Mouse (Mus musculus) retina, postnatal 7 days (tissue): Measurements from ENCODE around the gene Vps33b.

Source experiments
- DNase-seq: peaks from one replicate; pipeline ENCODE4 v3.0.0-alpha.2; 2012; ENCODE audit warnings: low read depth, low spot score

The Vps33b gene

DNA sequence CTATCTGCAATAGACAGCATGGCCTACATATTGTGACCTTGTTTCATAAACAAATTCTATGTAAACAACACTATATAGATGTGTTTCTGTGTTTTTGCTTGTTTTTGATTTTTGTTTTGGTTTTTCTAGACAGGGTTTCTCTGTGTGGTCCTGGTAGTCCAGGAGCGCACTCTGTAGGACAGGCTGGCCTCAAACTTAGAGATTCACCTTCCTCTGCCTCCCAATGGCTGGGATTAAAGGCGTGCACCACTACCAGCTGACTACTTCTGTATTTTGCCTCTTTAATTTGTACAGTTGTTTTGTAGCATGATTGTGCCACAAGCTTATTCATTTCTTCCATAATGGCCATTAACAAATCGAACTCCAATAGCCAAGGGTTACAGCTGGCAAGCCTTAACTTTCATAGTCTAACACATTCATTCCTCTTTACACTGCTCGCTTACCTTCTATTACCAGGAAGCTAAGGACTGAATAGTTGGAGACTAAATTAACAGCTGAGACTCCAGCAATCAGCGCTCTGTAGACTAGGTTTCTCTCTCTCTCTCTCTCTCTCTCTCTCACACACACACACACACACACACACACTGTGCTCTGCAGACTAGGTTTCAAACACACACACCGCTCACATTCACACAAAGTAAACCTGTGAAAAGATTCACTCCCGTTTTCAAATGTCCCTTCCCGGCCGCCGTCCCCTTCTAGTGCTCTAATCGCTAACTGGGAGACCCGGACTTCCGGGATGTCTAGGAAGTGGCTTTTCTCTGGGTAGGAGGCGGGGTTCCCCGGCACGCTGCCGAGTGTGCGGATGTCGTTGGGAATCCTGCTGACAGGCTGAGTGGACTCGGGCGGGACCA is at the start of gene Vps33b:
TSS of gene Vps33b (plus strand) at position 753 of the 854 bp plus-strand sequence.
- DNase-seq = peak; percentile 95

GRCm38 (mm10) chr7:80220237-80220797 is 49.1 kb upstream of the Vps33b start:
- no peak for DNase-seq

DNA sequence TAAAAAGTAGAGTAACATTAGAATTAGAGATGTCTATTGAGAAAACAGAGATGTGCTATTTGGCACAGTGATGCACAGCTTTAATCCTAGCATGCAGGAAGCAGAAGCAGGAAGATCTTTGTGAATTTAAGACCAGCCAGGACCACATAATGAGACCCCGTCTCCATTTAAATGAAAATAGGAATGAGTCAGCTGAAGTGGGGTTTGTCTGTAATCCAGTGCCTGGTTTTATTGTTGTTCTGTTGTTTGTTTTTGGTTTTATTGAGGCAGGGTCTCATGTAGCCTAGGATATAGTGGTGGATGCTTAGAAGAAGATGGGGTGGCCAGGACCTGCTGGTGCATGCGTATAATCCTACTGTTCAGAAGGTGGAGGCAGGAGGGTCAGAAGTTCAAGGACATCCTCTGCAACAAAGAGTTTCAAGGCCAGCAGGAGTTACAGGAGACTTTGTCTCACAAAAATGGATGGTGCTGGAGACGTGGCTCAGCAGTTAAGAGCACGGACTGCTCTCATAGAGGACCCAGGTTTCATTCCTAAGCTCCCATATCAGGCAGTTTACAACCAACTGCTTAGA is 48.2 kb upstream of the Vps33b start:
- DNase-seq = no peak

DNA sequence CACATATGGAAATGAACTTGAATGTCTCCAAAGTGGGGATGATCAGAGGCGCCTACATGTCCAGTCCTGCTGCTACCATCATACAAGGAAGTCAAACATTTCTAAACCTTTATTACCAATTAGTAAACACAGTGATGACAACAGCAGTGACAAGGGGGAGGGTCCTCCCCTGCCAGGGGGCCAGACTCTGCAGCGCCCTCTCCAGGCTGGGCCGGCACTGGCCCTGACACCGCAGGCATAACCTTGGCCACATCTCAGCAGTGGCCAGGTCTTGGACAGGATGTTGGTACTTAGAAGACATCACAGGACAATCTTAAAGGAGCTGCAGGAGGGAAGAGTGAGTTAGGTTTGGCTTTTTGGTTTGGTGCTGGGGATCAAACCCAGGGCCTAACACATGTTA is 42.4 kb upstream of the Vps33b start:
- DNase-seq = no peak

DNA sequence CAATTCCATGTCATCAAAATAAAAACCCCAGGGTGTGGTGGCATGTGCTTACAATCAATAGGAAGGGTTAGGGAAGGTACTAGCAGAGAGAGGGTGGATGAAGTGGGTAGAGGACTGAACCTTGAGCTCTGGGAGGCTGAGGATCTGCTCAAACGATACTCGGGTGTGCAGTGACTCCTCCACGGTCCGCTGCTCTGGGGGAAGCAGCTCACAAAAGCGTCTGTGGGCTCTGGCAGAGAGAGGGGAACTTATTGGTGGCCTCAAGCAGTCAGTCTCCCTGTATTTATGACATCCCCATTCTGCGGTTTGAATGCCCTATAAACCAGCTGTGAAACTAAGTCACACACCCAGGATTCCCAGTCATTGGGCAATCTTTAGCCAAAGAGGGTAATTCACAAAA is 39.3 kb upstream of the Vps33b start:
- no peak for DNase-seq

DNA sequence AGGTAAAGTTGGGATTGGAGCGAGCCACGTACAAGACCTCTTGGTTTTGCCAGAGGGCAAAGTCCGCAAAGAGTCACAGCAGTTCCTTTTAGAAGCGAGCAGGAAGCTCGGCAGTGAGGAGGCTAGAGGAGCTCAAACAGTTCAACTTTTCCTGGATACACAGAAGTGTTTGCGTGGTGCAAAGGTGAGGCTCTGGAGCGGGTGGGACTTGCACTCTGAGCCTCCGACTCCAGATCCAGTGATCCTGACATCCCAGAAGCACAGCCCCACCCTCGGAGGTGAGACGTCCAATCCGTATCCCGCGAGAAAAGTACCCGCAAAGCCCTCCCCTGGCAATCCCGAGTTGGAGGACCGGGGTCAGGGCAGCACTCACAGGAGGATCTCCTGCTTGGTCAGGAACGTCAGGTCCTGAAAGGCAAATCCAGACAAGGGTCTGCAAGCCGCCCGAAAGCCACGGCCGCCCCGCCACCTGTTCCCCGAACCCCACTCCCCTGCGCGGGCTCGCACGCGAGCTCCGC is 37.4 kb upstream of the Vps33b start:
- peak; percentile 24 for DNase-seq

- DNase-seq = peak; percentile 95
Measured at GRCm38 (mm10) chr7:80232489-80233029, 36.9 kb upstream of the Vps33b start, which contains the start of the genes Cib1 and Gdpgp1. Cib1 (minus strand) TSS chr7:80232813. Gdpgp1 (plus strand) TSS chr7:80232865.

DNA sequence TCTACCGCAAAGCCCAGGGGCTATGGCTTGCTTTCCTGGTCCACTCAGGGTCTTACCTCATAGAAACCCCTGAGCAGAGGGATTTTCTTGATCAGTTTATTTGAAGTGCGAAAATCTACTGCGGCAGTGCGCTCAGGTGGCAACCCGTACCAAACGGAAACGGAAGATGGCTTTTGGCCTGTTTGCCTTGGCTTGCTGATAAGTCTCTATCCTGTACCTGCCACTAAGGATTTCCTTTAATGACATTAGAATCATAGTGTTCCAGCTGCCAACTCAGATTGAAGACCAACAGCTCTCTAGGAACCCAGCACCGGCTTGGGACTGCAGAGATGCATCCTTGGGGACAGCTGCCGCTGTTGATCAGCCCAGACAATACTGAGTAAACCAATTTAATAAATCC is 35.6 kb upstream of the Vps33b start:
- DNase-seq = no peak

DNA sequence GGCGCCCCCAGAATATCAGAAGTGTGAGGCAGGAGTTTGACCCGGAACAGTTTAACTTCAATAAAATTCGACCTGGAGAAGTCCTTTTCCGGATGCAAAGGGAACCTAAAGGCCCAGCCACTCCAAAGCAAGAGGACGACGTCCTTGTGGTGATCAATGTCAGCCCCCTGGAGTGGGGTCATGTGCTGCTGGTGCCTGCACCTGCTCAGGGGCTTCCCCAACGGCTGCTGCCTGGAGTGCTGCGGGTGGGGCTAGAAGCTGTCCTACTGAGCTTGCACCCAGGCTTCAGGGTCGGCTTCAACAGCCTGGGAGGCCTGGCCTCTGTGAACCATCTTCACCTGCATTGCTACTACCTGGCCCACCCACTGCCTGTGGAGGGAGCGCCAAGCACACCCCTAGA is 30.9 kb upstream of the Vps33b start:
- DNase-seq = no peak

GRCm38 (mm10) chr7:80241661-80242060 is 27.8 kb upstream of the Vps33b start:
- DNase-seq = no peak

GRCm38 (mm10) chr7:80244851-80245250 is 24.6 kb upstream of the Vps33b start:
- DNase-seq = no peak

DNA sequence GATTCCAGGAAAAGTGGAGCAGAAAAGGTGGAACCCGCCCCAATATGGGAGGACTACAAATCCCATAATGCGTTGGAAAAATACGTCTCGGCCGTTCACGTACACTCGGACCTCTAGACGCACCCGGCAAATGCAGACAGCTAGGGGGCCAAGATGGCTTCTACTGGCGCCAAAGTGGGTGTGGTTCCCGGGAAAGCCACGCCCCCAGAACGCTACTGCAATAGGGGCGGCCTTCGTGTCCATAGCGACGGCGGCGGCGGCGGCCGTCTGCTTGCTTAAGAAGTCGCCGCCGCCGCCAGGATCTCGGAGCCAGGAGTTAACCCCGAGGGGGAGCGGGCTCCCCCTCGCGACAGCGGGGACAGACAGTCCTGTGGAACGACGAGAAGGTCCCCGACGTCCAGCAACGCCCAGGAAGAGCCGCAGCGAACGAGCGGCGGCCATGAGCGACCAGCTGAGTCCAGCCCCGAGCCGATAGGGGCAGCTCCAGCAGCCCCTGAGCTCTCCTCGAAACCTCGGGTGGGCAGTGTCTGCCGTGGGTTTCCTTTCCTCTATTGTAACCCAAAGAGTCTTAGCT is 23.2 kb upstream of the Vps33b start, which contains the start of gene Ttll13:
TSS of gene Ttll13 (plus strand) at position 229 of the 574 bp plus-strand sequence.
- peak; percentile 97 for DNase-seq

GRCm38 (mm10) chr7:80246859-80247258 is 22.6 kb upstream of the Vps33b start:
- DNase-seq = no peak

GRCm38 (mm10) chr7:80252437-80252836 is 17.0 kb upstream of the Vps33b start:
- no peak for DNase-seq

GRCm38 (mm10) chr7:80252886-80253285 is 16.6 kb upstream of the Vps33b start:
- DNase-seq = no peak

- DNase-seq = no peak
Measured at GRCm38 (mm10) chr7:80255981-80256380, 13.5 kb upstream of the Vps33b start.

DNA sequence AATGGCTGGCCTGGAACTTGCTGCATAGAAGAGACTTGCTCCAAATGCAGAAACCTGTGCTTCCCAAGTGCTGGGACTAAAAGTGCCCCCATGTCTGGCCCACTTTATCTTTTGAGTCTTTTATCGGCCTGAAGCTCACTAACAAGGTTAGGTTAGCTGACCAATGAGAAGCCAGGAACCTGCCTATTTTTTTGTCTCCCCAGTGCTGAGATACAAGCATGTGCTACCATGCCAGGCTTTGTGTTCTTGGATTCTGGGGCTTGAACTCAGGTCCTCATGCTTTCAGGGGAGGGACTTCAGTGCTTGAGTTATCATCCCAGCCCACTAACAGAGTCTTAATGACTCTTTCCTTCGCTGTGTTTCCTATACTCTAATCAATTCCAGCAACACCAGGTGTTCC is 11.7 kb upstream of the Vps33b start:
- DNase-seq = no peak

DNA sequence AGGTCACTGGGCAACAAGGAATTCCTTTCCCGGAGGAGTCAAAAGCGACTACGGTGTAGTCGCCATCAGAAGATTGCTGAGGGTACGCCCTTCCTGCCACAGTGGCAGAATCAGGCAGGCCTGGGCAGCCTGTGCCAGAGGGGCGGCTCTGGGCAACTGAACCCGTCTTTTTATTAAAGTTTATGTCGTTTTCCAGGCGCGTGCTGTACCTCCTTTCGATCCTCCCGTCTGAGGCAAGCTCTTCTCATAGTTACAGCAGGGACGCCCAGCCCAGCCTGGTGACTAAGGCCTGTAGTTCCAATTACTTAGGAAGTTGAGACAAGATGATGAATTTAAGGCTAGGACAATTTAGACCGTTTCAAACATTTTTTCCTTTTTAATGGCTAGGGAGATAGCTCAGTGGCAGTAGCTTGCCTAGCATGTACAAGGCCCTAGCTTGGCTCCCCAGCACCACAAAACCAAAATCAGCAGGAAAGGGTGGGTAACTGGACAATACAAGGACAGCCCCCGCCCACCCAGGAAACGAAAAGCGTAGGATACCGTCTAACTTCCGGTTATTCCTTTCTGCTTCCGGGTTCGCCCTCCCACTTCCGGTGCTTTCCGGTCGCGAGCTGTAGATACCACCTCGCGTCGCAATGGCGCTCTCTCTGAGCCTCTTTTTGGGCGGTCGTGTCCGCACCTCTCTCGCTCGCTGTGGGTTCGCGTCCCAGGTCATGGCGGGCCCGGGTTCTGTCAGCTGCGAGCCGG is 8.7 kb upstream of the Vps33b start, which contains the start of gene Ngrn:
TSS of gene Ngrn (plus strand) at position 591 of the 747 bp plus-strand sequence.
- peak; percentile 81 for DNase-seq

DNA sequence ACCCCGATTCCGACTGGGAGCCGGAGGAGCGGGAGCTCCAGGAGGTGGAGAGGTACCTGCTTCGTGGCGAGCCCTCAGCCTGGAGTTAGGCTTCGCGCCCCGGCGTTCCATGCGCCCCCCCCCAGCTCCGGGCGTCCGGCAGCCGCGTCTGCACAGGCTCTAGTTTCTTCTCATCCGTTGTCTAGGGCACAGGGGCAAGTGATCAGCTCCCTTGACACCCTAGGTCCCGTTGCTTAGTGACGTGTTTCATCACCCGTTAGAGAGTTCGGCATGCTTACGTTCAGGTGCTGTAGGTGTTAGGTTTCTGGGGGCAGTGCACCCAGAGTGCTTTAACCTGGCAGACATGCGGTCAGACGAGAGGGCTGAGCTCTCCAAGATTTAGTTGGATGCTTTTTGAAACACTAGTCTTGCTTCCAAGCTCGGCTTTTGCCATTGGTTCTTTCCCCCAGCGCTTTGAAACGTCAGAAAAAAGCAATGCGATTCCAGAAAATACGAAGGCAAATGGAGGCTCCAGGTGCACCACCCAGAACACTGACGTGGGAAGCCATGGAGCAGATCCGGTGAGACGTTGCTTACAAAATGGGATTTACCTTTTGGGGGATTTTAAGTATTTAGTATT is 8.0 kb upstream of the Vps33b start:
- no peak for DNase-seq

DNA sequence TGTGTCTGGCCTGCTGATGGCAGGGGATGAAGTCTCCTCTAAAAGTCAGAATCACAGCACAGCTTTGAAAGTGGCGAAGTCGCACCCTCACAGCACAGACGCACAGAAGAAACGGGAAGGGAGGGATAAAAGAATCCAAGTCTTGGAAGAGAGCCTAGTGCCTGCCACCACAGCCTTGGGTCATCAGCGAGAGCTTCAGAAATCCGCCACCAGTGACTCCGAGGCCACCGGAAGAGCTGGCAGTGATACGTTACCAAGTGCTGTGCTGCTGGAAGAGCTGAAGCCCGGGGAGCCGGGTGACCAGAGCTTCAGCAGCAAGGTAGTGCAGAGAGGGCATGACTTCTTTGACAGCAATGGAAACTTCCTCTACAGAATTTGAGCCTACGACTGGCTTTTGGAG is 4.8 kb upstream of the Vps33b start:
- DNase-seq = no peak

- no peak for DNase-seq
Measured at GRCm38 (mm10) chr7:80267764-80268163, 1.7 kb upstream of the Vps33b start.
